Mouse (Mus musculus): Measurements from ENCODE around the gene Cux2.

DNA sequence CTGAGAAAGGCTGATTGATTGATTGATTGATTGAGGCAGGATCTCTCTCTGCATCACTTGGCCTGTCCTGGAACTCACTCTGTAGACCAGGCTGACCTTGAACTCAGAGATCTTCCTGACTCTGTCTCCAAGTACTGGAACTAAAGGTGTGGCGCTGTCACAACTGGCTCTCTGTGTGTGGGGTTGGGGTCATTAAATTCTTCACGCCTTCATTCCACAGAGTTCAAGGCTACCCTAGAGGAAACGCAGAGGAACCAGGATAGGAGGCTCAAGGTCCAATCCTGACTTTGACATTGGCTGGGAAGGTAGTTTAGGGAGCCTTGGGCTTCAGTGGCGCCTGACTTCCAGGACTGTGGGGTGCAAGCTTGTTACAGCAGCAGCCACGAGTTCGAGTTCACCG, 159.0 kb downstream of the Cux2 start:
- no peak for TF ChIP-seq POLR2A (IDR thresholded peaks at IDR 0.05; ENCODE audit: borderline replicate concordance, low read depth, low read length)
- no peak for TF ChIP-seq CTCF (IDR thresholded peaks at IDR 0.05; ENCODE audit: low read depth, low read length)

Measured in bone marrow macrophage, adult 2 months (primary cell).